Mouse (Mus musculus) hematopoietic stem cell, adult 5-6 weeks (primary cell): ENCODE measurements around the gene Angpt4. TPM values are rescaled to one million over a fixed set of nuclear protein-coding genes. Genes with fewer than 3 reads are reported as not detected.

Experiments
- ATAC-seq, 2 experiments: fragments of 125-278 bp in 1 of 2; replicated peaks in 1 of 2; 2 replicates each; pipeline ENCODE4 v1.8.0; 2016 to 2017; ENCODE audit warnings: inconsistent platforms in 2 of 2, mild to moderate bottlenecking in 2 of 2, moderate number of reproducible peaks in 2 of 2, low read depth in 1 of 2, moderate TSS enrichment in 1 of 2; ENCODE audit not compliant: low FRiP score in 2 of 2, poor library complexity in 2 of 2, severe bottlenecking in 2 of 2, insufficient read depth in 1 of 2, low TSS enrichment in 1 of 2
- total RNA-seq: library from RNA; stranded (forward); fragments of 172-1452, 232-1000 nt; gene quantifications from 2 replicates; pipeline ENCODE4 v1.2.3, GENCODE M21; 2017

The Angpt4 gene
- total RNA-seq, 1 experiment from 2014 or later = not detected

GRCm38 (mm10) chr2:151991446-151991845, 80.4 kb downstream of the Angpt4 start:
- ATAC-seq = no peak

GRCm38 (mm10) chr2:151994350-151995122, 83.5 kb downstream of the Angpt4 start:
- peak; percentile 65 to 66 for ATAC-seq

Other genes with a start within 250 kb of the Angpt4 start
- not detected in 2 replicates for gene Rad21l, start 242.7 kb upstream of the Angpt4 start, total RNA-seq
- gene Tmem74b, start 209.2 kb upstream of the Angpt4 start, total RNA-seq = not detected in 2 replicates
- gene Psmf1, start 167.0 kb upstream of the Angpt4 start, total RNA-seq = 15.6 and 16.4 TPM in 2 replicates
- gene Rspo4, start 68.3 kb upstream of the Angpt4 start, total RNA-seq = not detected in 2 replicates
- gene Fam110a, start 69.0 kb downstream of the Angpt4 start, total RNA-seq = 10.1 and 22.8 TPM in 2 replicates
- gene Slc52a3, start 85.3 kb downstream of the Angpt4 start, total RNA-seq = 0.45 and 0.81 TPM in 2 replicates
- gene Scrt2, start 170.3 kb downstream of the Angpt4 start, total RNA-seq = not detected in 2 replicates
- gene Srxn1, start 194.3 kb downstream of the Angpt4 start, total RNA-seq = 13.4 and 16.3 TPM in 2 replicates
- 4.3 and 10.6 TPM in 2 replicates for gene Tcf15, start 232.4 kb downstream of the Angpt4 start, total RNA-seq